Mouse (Mus musculus) megakaryocyte, embryonic 14.5 days (primary cell): ENCODE results near the gene Fancm.

Source experiments
- FLI1 ChIP-seq: IDR thresholded peaks from 2 replicates; pipeline ENCODE4 v1.6.1; 2012; ENCODE audit warnings: low read length, inconsistent platforms, mixed read lengths
- GATA1 ChIP-seq: IDR thresholded peaks from 3 replicates; pipeline ENCODE4 v1.6.1; 2012; ENCODE audit warnings: mixed read lengths, low read length, inconsistent platforms, borderline replicate concordance

- no peak for TF ChIP-seq FLI1
- no peak for TF ChIP-seq GATA1
Observed at GRCm38 (mm10) chr12:65074651-65075050, 752 bp upstream of the Fancm start.
